Mouse (Mus musculus): ENCODE measurements around the gene Ttc25. TPM values are rescaled to one million over a fixed set of nuclear protein-coding genes. Genes with fewer than 3 reads are reported as not detected.
"Not testable (repeated sequence)": the region's sequence is repeated elsewhere in the genome, so short reads cannot be mapped to it uniquely, and the experiment has no call there.

Gene Ttc25
- polyA plus RNA-seq, 3 experiments from 2014 or later = 0.15 to 0.21 TPM; not detected in 1

- ATAC-seq = peak; percentile 92
These were observed 63.4 kb downstream of the Ttc25 start for GRCm38 (mm10) chr11:100608796-100609195.

GRCm38 (mm10) chr11:100609355-100609996, 64.1 kb downstream of the Ttc25 start:
- ATAC-seq = no peak

- peak; percentile 34 for ATAC-seq
These were observed 64.7 kb downstream of the Ttc25 start for GRCm38 (mm10) chr11:100609997-100610680.

GRCm38 (mm10) chr11:100611627-100612026, 66.2 kb downstream of the Ttc25 start:
- ATAC-seq = no peak

- no peak for ATAC-seq
These were observed 67.8 kb downstream of the Ttc25 start for GRCm38 (mm10) chr11:100613241-100613640.

- ATAC-seq = no peak
These were observed 70.9 kb downstream of the Ttc25 start for GRCm38 (mm10) chr11:100616332-100616731.

- ATAC-seq = not testable (repeated sequence)
These were observed 71.4 kb downstream of the Ttc25 start for GRCm38 (mm10) chr11:100616836-100617235.

GRCm38 (mm10) chr11:100617480-100617879, 72.1 kb downstream of the Ttc25 start:
- no peak for ATAC-seq

GRCm38 (mm10) chr11:100618761-100619484, 73.5 kb downstream of the Ttc25 start, which contains the start of gene Nkiras2:
TSS of gene Nkiras2 (plus strand) at chr11:100619244.
- ATAC-seq = peak; percentile 46

GRCm38 (mm10) chr11:100619485-100619975, 74.1 kb downstream of the Ttc25 start:
- peak; percentile 87 for ATAC-seq

GRCm38 (mm10) chr11:100619982-100620381, 74.6 kb downstream of the Ttc25 start, which contains the start of gene Dnajc7:
TSS of gene Dnajc7 (minus strand) at chr11:100620168.
- peak; percentile 16 for ATAC-seq

Other genes starting within 250 kb of the Ttc25 start
- gene Eif1, start 225.7 kb upstream of the Ttc25 start, polyA plus RNA-seq (2017; shearing (Covaris generic)) = 1,000 to 10,000 TPM; 1,938 to 3,125 (median 2,500) TPM
- gene Gast, start 211.2 kb upstream of the Ttc25 start, polyA plus RNA-seq (2017; shearing (Covaris generic)) = not detected
- gene Hap1, start 189.5 kb upstream of the Ttc25 start, polyA plus RNA-seq (2017; shearing (Covaris generic)) = 1 to 10 TPM in 1 of 3 experiments, under 1 TPM in 2; 0.55 to 1.1 (median 0.70) TPM
- gene Jup, start 147.8 kb upstream of the Ttc25 start, polyA plus RNA-seq (2017; shearing (Covaris generic)) = 1 to 10 TPM in 1 of 3 experiments, under 1 TPM in 1, not detected in 1; 0.36 to 1.4 TPM
- under 1 TPM in 1 of 3 experiments, not detected in 2; 0.92 TPM for gene P3h4, start 130.8 kb upstream of the Ttc25 start, polyA plus RNA-seq (2017; shearing (Covaris generic))
- gene Fkbp10, start 129.9 kb upstream of the Ttc25 start, polyA plus RNA-seq (2017; shearing (Covaris generic)) = 1 to 10 TPM in 1 of 3 experiments, not detected in 2; 2.9 TPM
- 100 to 1,000 TPM; 124 to 134 (median 127) TPM for gene Nt5c3b, start 103.8 kb upstream of the Ttc25 start, polyA plus RNA-seq (2017; shearing (Covaris generic))
- gene Klhl10, start 103.7 kb upstream of the Ttc25 start, polyA plus RNA-seq (2017; shearing (Covaris generic)) = under 1 TPM in 2 of 3 experiments, not detected in 1; 0.41 to 0.47 TPM
- gene Klhl11, start 72.9 kb upstream of the Ttc25 start, polyA plus RNA-seq (2017; shearing (Covaris generic)) = 1 to 10 TPM; 2.2 to 2.4 (median 2.3) TPM
- 10 to 100 TPM; 72.3 to 78.0 (median 76.2) TPM for gene Acly, start 17.6 kb upstream of the Ttc25 start, polyA plus RNA-seq (2017; shearing (Covaris generic))
- 100 to 1,000 TPM; 159 to 192 (median 165) TPM for gene Cnp, start 29.3 kb downstream of the Ttc25 start, polyA plus RNA-seq (2017; shearing (Covaris generic))
- gene Nkiras2, start 73.6 kb downstream of the Ttc25 start, polyA plus RNA-seq (2017; shearing (Covaris generic)) = 10 to 100 TPM; 24.1 to 32.6 (median 27.2) TPM
- gene Dnajc7, start 74.6 kb downstream of the Ttc25 start, polyA plus RNA-seq (2017; shearing (Covaris generic)) = 100 to 1,000 TPM; 283 to 389 (median 360) TPM
- gene Zfp385c, start 146.8 kb downstream of the Ttc25 start, polyA plus RNA-seq (2017; shearing (Covaris generic)) = not detected
- gene Dhx58, start 158.7 kb downstream of the Ttc25 start, polyA plus RNA-seq (2017; shearing (Covaris generic)) = 10 to 100 TPM; 27.4 to 48.6 (median 29.4) TPM
- 10 to 100 TPM in 2 of 3 experiments, 1 to 10 TPM in 1; 7.0 to 12.4 (median 12.4) TPM for gene Kat2a, start 166.9 kb downstream of the Ttc25 start, polyA plus RNA-seq (2017; shearing (Covaris generic))
- 1 to 10 TPM in 1 of 3 experiments, not detected in 2; 1.1 TPM for gene Hspb9, start 168.2 kb downstream of the Ttc25 start, polyA plus RNA-seq (2017; shearing (Covaris generic))
- gene Rab5c, start 192.6 kb downstream of the Ttc25 start, polyA plus RNA-seq (2017; shearing (Covaris generic)) = 10 to 100 TPM; 24.7 to 54.7 (median 48.7) TPM
- under 1 TPM in 1 of 3 experiments, not detected in 2; 0.47 TPM for gene Kcnh4, start 214.3 kb downstream of the Ttc25 start, polyA plus RNA-seq (2017; shearing (Covaris generic))
- gene Hcrt, start 217.3 kb downstream of the Ttc25 start, polyA plus RNA-seq (2017; shearing (Covaris generic)) = not detected
- gene Ghdc, start 225.3 kb downstream of the Ttc25 start, polyA plus RNA-seq (2017; shearing (Covaris generic)) = 1 to 10 TPM; 1.7 to 2.6 (median 2.1) TPM

Measured in inflammation-experienced regulatory T-cells, adult 6 months (primary cell).